Mouse (Mus musculus) left cerebral cortex, adult 8-10 months (tissue): ENCODE results near the gene Tmprss9. TPM values are rescaled to one million over a fixed set of nuclear protein-coding genes. Genes with fewer than 3 reads are reported as not detected.

Source experiments
- DNase-seq, 2 experiments: peaks; one replicate each; pipeline ENCODE4 v3.0.0; 2022; ENCODE audit warnings: low spot score in 2 of 2
- microRNA-seq, 2 experiments: library from miRNA; unstranded; fragments of <30 nt; microRNA quantifications; one replicate each; pipeline ENCODE4 v1.2.0; 2022
- total RNA-seq, 4 experiments: library from RNA; stranded (reverse); gene quantifications; 2 replicates each; pipeline ENCODE4 v1.2.4; 2022

The Tmprss9 gene
- total RNA-seq, 4 experiments from 2014 or later: 0.22 to 0.60 (median 0.39) TPM

DNA sequence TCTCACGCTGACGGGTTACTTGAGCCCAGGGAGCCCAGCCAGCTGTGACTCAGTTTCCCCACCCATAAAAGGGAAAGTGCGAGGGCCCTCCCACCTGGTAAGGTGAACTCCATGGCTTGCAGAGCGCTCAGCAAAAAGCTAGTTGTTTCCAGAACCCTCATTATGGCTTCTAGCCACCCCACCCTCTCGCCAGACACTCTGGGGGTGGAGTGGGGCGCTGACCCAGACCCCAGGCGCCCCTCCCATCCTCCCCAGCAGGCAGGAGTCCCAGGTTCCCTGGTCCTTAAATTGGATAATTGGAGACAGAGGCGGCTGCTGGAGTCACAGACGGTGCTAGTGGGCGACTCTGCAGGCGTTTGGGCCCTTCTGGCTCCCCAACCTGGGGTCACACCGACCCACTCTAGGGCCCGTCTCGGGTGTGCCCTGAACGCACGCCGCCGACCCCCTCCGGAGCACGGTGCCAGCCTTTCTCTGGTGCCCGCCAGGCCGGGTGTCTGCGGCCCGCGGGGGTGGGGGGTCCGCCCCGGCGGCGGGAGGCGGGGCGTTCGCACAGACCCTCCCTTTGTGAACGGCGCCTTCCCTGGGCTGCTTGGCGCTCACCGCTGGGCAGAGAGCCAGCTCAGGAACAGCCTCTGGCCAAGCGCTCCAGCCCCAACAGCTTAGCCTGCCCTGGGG is 64.6 kb downstream of the Tmprss9 start:
- no peak for DNase-seq

DNA sequence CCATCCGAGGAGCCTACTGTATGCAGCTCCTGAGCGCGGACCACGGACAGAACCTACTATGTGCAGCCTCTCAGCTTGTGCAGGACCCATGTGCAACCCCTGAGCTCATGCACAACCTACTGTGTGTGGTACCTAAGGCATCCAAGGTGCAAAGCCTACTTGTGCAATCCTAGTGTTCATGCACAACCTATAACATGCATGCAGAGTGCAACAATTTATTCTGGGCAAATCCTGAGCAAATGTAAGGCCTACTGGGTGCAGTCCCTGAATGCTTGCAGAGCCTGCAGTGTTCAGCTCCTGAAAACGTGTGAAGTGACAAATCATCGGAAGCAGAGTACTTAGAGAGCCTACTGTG is 65.1 kb downstream of the Tmprss9 start:
- no peak for DNase-seq

DNA sequence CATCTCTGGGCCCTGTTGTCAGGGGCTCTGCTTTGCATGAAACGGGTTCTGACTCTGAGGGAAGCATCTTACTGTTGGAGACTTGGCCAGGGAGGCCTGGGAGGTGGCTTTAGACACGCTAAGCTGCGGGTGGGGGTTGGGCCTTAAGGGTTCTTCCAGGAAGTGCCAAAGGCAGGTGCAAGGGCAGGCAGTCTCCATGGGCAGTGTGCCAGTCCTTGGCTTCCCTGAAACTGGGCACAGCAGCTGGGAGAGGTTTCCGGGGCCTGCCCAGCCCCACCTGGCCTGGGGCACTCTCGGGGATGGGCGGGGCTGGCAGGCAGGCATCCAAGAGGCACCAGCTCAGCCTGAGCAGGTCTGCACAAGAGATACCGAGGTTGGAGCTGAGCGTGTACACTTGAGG is 66.0 kb downstream of the Tmprss9 start:
- DNase-seq: no peak

DNA sequence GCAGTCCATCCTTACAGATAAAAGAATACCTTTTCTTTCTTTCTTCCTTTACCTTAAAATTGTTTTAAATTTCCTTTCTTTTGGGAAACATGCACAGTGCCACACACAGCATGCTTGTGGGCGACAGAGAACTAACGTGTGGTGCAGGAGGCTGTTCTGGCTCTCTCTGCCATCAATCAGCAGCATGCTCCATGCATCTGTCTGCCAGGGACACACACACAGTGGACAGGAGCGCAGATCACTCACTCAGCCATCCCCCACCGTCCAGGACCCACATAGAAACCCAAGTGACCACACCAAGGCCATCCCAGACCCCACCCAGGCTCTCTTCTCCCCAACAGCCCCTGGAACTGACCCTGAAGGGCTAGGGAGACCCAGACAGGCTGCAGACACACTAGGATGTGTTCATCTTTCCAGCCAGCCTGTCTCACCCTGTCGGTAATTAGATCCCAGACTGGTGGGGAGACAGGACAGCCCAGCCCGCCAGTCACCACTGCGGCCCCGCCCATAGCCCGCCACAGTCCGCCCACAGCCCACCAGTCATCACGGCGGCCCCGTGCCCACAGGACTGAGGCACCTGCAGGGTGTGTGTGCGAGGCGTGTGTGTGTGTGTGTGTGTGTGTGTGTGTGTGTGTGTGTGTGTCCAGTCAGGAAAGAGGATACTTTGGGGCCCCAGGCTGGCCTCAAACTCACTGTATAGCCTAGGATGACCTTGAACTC is 67.3 kb downstream of the Tmprss9 start:
- DNase-seq: no peak

DNA sequence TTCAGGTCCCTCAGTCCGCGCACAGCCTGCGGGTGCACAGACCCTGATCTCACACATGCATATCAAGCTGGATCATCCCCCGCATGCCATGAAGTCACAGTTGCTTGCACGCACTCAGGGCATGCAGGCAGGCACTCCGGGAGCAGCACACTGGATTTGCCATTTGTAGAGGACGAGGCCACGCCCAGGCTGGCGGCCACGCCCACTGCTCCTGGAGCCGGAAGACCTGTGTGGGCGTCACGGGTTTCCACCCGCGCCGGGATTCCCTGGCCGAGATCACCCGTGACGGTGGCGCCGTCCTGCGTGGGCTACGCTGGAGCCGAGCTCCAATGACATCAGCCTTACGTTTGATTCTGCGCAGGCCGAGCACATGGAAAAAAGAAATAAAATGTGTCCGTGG is 68.0 kb downstream of the Tmprss9 start:
- peak; percentile 70 to 85 for DNase-seq

DNA sequence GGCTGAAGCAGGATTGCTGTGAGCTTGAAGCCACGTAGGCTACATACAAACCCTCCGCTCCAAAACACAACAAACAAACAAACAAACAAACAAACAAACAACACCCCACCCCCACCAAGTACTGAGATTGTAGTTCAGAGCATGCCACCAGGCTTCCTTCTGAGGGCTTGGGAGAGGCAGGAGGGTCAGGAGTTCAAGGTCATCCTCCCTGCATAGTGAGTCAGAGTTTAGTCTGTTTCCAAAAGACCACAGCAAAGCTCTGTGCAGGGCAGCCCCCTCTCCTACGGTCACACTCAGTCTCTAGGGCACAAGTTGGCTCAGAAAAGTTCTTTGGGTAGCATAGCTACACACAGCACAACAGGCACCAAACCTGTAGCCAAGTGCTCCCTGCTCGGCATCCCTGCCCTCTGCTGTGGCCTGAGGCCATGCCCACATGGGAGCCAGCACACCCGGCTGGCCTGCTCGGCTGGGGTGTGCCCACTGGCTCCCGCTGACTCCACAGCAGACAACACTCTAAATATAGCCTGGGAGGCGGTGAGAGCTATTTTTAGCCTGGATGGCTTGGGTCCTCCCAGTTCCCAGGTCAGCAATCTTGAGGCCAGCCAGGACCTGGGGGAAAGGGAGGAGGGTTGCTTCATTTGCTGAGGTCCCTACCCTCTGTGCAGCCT is 68.8 kb downstream of the Tmprss9 start:
- DNase-seq: no peak

DNA sequence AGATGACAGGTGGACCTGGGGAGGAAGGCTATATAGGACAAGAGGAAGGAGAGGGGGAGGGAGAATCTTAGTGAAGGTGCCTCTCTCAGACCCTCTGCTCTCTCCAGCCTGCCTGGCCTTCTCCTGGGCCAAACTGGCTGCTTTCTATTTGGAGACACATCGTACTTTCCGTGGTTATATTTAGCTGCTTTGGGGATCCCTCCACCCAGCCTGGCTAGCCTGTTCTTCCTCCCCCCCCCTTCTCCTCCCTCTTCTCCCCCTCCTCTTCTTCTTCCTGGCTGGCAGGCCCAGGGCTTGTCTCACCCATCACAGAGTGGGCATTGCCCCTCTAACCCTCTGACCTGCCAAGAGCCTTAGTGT is 69.3 kb downstream of the Tmprss9 start:
- no peak for DNase-seq

DNA sequence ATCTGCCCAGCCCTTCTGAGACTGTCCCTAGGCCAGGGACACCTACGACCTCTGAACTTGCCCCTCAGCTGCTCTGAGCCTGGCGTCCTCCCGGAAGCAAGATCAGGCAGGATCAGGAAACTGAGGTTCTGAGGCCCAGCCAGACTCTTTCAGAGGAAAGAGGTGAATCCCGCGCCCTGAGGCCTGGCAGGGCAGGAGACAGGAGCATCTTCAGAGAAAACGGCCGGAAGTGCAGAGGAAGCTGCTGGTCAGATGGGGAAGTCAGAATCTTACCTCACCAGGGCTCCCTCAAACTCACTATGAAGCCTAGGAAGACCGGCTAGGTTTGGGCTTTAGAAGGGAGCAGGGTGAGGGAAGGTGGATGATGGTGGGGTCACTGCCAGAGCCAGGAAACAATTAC is 71.3 kb downstream of the Tmprss9 start:
- DNase-seq: no peak

DNA sequence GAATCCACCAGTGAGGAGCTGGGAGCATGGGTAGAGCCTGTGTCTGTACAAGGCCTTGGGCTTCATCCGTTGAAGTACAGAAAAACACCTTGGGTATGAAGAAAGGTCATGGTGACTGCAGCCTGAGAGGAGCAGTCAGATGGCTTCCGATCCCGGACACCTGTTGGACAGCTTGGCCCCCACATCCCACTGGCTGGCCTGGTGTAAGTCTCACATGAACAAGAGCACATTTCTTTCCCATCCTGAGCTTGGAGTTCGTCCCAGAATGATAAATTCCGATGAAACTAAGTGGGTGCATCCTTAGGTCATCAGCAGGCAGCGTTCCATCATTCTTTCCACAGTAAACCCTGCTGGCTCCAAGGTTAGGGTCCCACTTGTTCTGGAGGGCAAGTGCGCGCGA is 72.1 kb downstream of the Tmprss9 start:
- no peak for DNase-seq

DNA sequence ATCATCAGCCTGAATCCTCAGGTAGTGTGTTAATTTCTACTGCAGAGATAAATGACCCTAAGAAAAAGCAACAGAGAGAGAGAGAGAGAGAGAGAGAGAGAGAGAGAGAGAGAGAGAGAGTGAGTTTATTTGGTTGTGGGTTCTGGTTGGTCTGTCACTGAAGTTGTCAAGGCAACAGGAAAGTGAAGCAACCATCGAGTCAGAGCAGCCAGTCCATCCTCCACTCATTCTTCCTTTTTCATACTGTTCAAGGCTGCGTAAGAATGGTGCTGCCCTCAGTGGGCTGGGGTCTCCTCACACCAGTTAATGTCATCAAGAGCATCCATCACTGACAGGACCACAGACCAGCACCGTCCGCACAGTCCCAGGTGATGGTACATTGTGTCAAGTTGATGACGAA is 72.6 kb downstream of the Tmprss9 start:
- DNase-seq: no peak

DNA sequence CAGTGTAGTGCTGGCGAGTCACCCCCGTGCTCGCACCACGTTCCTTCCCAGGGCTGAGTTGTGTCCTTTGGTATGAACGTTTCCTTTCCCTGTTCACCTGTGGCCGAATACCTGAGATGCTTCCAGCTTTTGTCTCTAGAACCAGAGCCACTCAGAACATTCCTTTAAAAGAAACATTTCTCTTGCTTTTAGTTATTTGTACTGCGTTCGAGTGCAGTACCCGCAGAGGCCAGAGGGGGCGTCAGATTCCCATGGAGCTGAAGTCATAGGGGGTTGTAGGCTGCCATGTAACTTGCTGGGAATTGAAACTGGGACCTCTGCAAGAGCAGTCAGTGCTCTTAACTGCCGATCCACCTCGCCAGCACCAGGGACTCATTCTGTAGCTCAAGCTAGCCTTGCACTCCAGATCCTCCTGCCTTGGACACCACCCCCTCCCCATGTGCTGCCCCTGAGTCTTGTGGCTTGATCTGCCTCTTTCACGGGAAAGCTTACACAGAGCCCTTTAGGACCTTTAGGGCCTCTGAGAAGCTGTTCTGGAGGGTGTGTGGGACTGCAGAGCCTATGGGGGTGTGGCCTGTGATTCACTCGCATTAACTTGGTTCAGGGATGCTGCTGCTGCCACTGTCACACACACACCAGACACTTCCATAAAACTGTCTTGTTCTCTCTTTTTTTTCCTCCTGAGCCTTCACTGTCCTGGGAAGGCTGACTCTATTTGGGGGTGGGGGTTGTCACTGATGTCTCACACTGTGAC is 75.2 kb downstream of the Tmprss9 start:
- no peak for DNase-seq

DNA sequence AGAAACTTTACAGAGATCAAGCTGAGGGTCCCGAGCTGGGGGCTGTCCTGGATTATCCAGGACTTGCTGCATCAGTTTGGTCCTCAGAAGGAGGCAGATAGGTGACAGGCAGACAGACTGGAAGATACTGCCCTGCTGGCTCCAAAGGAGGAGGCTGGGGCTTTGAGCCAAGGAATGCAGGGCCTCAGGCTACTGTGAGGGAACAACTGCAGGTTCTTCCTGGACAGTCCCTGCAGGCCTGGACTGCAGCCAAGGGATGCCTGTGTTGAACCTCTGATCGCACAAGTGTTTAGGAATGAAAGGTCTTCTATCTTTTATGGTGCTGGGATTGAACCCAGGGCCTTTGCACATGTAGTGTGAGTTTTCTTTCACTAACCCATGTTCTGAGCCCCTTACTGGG is 76.2 kb downstream of the Tmprss9 start:
- DNase-seq: no peak

DNA sequence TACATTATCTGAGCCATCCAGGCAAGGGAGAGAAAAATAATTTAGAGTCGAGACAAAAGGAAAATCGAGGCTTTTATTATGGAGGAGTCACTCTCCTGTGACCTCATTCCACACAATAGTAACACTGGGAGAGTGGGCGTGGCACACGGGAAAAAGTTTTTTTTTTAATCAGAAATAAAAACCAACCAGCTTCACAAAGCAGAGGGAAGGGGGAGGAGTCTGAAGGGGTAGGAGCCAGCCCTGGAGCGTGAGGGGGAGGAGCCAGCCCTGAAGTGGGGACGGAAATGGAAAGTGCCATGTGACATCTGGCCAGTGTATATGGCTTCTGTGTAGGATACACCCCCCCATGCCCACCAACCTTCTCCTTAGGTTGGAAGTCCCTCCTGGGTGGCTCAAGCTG is 76.9 kb downstream of the Tmprss9 start:
- DNase-seq: no peak

DNA sequence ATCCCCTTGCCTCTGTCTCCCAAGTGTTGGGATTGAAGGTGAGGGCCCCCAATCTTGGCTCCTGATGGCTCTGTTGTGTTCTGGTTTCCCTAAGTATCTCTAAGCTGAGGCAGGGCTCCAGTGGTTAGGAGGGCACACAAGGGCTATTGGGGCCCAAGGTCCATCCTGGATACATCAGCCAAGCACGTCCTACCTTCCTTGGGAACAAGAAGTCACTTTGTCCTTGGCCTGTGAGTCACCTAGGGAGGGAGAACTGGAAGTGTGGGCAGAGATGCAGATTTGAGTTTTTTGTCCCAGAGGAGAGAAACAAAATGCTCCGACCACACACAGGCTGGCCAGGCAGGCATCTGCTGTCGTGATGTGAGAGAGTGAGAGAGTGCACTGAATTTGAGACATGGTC is 77.4 kb downstream of the Tmprss9 start:
- no peak for DNase-seq

Small RNAs within 50 kb of the gene (microRNA-seq; reads per million reads assigned to microRNA genes)
- gene Mir1982: 2.6 to 3.4 reads per million in 2 experiments

Other genes starting within 250 kb of the Tmprss9 start
- gene Csnk1g2, start 249.0 kb upstream of the Tmprss9 start, total RNA-seq: 100 to 1,000 TPM; 214 to 250 (median 240) TPM
- gene Btbd2, start 214.8 kb upstream of the Tmprss9 start, total RNA-seq: 10 to 100 TPM; 88.6 to 97.6 (median 94.5) TPM
- gene Mknk2, start 193.7 kb upstream of the Tmprss9 start, total RNA-seq: 10 to 100 TPM; 36.0 to 47.0 (median 40.9) TPM
- 10 to 100 TPM; 12.0 to 17.6 (median 14.8) TPM for gene Mob3a, start 169.9 kb upstream of the Tmprss9 start, total RNA-seq
- 10 to 100 TPM; 44.2 to 67.8 (median 57.0) TPM for gene Izumo4, start 169.7 kb upstream of the Tmprss9 start, total RNA-seq
- gene Ap3d1, start 129.6 kb upstream of the Tmprss9 start, total RNA-seq: 100 to 1,000 TPM; 126 to 147 (median 139) TPM
- gene Dot1l, start 116.6 kb upstream of the Tmprss9 start, total RNA-seq: 10 to 100 TPM; 39.0 to 53.1 (median 41.5) TPM
- gene Sf3a2, start 73.7 kb upstream of the Tmprss9 start, total RNA-seq: 10 to 100 TPM; 35.5 to 53.7 (median 46.1) TPM
- 10 to 100 TPM; 61.3 to 74.5 (median 66.4) TPM for gene Plekhj1, start 73.2 kb upstream of the Tmprss9 start, total RNA-seq
- 1 to 10 TPM; 1.1 to 2.2 (median 1.7) TPM for gene Amh, start 66.6 kb upstream of the Tmprss9 start, total RNA-seq
- 1 to 10 TPM; 5.1 to 9.7 (median 6.2) TPM for gene Jsrp1, start 58.4 kb upstream of the Tmprss9 start, total RNA-seq
- 100 to 1,000 TPM; 505 to 586 (median 560) TPM for gene Oaz1, start 45.2 kb upstream of the Tmprss9 start, total RNA-seq
- 10 to 100 TPM; 46.4 to 64.4 (median 48.1) TPM for gene Lingo3, start 27.8 kb upstream of the Tmprss9 start, total RNA-seq
- gene Lsm7, start 16.6 kb upstream of the Tmprss9 start, total RNA-seq: 10 to 100 TPM; 35.4 to 57.9 (median 48.2) TPM
- 10 to 100 TPM; 42.1 to 52.3 (median 46.0) TPM for gene Sppl2b, start 16.6 kb upstream of the Tmprss9 start, total RNA-seq
- 100 to 1,000 TPM; 106 to 147 (median 124) TPM for gene Timm13, start 29.1 kb downstream of the Tmprss9 start, total RNA-seq
- 10 to 100 TPM; 17.6 to 21.2 (median 20.1) TPM for gene Lmnb2, start 46.4 kb downstream of the Tmprss9 start, total RNA-seq
- gene Gadd45b, start 58.2 kb downstream of the Tmprss9 start, total RNA-seq: 10 to 100 TPM; 13.8 to 24.0 (median 20.6) TPM
- gene Gng7, start 143.1 kb downstream of the Tmprss9 start, total RNA-seq: 100 to 1,000 TPM; 204 to 252 (median 224) TPM
- 100 to 1,000 TPM; 115 to 131 (median 118) TPM for gene Diras1, start 153.8 kb downstream of the Tmprss9 start, total RNA-seq
- 10 to 100 TPM; 53.9 to 58.9 (median 56.4) TPM for gene Slc39a3, start 165.6 kb downstream of the Tmprss9 start, total RNA-seq
- gene Sgta, start 188.3 kb downstream of the Tmprss9 start, total RNA-seq: 100 to 1,000 TPM; 165 to 176 (median 169) TPM
- gene Thop1, start 198.2 kb downstream of the Tmprss9 start, total RNA-seq: 10 to 100 TPM; 37.2 to 47.4 (median 43.3) TPM
- gene Creb3l3, start 227.0 kb downstream of the Tmprss9 start, total RNA-seq: under 1 TPM in 3 of 4 experiments, not detected in 1; 0.28 to 0.48 (median 0.37) TPM
- 100 to 1,000 TPM; 121 to 132 (median 126) TPM for gene Map2k2, start 234.1 kb downstream of the Tmprss9 start, total RNA-seq